Mouse (Mus musculus): Measurements from ENCODE around the gene Rrp12. TPM values are rescaled to one million over a fixed set of nuclear protein-coding genes. Genes with fewer than 3 reads are reported as not detected.
A peak's percentile ranks its signal among the peaks of the same experiment; 100 is the strongest.

Gene Rrp12
- polyA plus RNA-seq, 1 experiment from 2014 or later, result 23.5 TPM

DNA sequence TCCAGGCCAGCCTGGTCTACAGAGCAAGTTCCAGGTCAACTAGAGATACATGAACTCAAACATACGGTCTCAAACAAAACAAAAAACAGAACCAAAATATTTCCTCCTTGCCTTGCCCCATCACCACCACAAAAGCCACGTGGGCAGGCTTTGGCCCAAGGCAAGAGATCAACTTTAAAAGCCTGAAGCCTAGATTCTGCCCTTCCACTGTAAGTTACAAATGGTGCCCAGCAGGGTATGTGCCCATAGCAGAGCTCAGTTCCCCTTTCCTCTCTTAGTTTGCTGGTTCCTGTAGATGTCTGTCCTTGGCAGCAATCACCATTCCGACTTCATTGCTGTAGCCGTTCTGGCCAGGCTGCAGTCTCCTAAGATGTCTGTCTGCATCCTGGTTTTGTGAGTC lies 53.3 kb downstream of the Rrp12 start:
- Histone ChIP-seq H3K9ac (no peak overlapping the region), H3K4me2 (replicated peaks) (no peak overlapping the region), H3K9me3 (no peaks in the 10 kb centered on the region), H3K36me3 (no peaks in the 10 kb centered on the region), H3K4me1 (peaks cover 8% of the 10 kb centered on the region; the same call in 1 of the 2 replicates), H3K27ac (no peak overlapping the region), H3K27me3 (peaks cover 9% of the 10 kb centered on the region; the same call in 1 of the 2 replicates), H3K4me3 (no peak overlapping the region)
- 80% methylated on average over 4 of the region's 4 CpGs for WGBS
- no peak for ATAC-seq (ENCODE audit: insufficient number of reproducible peaks, insufficient read depth, low FRiP score, low TSS enrichment)

DNA sequence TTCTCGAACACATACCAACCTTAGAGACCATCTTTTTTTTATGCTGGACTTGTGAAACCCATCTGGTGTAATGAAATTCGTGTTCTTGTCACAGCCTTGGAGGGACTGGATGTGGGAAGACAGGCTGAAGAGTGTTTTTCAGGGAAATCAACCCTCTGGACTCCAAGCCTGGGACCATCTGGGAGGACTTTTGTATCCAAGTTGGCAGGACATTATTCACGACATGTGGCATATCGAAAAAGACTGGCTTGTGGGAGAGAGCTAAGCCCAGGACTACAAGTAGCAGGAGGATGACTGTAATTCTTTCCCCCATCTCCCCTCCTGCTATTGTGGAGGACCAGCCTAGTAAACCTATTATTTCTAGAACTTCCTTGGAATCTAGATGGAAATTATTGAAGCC lies 53.8 kb downstream of the Rrp12 start:
- no peak for ATAC-seq (ENCODE audit: insufficient number of reproducible peaks, insufficient read depth, low FRiP score, low TSS enrichment)
- no peaks in the 10 kb centered on the region for H3K36me3 ChIP-seq
- H3K4me2 ChIP-seq (replicated peaks), result no peak overlapping the region
- peaks cover 9% of the 10 kb centered on the region; the same call in 1 of the 2 replicates for H3K27me3 ChIP-seq
- no peaks in the 10 kb centered on the region for H3K9me3 ChIP-seq
- 89% methylated on average over 4 of the region's 4 CpGs for WGBS
- H3K9ac ChIP-seq, result no peak overlapping the region
- H3K4me3 ChIP-seq, result no peak overlapping the region
- no peak overlapping the region for H3K27ac ChIP-seq
- peaks cover 8% of the 10 kb centered on the region; the same call in 1 of the 2 replicates for H3K4me1 ChIP-seq

DNA sequence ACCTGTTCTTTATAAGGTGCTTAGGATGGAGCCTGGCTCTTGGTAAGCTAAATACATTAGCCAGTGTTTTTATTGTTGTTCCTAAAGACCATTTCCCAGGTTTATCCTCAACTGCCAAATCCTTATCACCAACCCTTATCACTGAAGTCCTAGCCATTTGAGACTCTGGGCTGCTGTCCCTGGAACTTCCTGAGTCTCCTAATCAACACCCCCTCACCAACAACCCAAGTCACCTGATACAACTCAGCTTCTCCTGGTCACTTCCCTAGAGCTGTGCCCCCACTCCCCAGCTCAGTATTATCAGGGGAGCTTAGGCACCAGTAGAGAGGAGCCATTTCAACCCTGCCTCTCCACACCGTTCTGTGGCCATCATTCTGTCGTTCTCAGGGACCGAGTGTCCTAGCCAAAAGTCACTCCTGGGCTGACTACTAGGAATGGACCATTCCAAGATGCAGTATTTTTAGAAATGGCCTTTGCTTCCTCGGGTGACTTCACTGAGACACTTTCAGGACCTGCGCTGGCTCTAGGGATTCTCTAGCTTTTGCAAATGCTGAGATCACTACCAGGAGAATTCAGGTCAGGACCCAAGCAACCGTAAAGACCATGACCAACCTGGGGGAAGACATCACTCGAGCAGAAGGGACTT lies 54.7 kb downstream of the Rrp12 start:
- H3K27me3 ChIP-seq, result peaks cover 6% of the 10 kb centered on the region; the same call in 1 of the 2 replicates
- no peaks in the 10 kb centered on the region for H3K36me3 ChIP-seq
- no peaks in the 10 kb centered on the region for H3K9me3 ChIP-seq
- no peak for ATAC-seq (ENCODE audit: insufficient number of reproducible peaks, insufficient read depth, low FRiP score, low TSS enrichment)
- no peak overlapping the region for H3K27ac ChIP-seq
- H3K9ac ChIP-seq, result no peak overlapping the region
- no peak overlapping the region for H3K4me3 ChIP-seq
- peaks cover 3% of the 10 kb centered on the region for H3K4me1 ChIP-seq
- WGBS, result 81% methylated on average over 7 of the region's 7 CpGs
- H3K4me2 ChIP-seq (replicated peaks), result no peak overlapping the region

DNA sequence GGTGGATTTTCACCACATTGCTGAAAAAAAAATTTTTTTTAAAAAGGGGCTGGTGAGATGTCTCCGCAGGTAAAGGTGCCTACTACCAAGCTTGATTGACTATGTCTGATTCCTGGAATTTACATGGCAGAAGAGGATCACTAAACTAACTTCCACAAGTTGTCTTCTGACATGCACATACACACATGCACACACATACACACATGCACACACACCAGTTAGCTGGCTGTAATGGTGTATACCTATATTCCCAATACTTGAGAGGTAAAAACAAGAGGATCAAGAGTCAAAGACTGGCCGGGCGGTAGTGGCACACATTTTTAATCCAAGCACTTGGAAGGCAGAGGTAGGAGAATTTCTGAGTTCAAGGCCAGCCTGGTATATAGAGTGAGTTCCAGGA lies 56.3 kb downstream of the Rrp12 start:
- WGBS, result 92% methylated on average over 3 of the region's 3 CpGs
- no peak overlapping the region for H3K27ac ChIP-seq
- ATAC-seq (ENCODE audit: insufficient number of reproducible peaks, insufficient read depth, low FRiP score, low TSS enrichment), result no peak

DNA sequence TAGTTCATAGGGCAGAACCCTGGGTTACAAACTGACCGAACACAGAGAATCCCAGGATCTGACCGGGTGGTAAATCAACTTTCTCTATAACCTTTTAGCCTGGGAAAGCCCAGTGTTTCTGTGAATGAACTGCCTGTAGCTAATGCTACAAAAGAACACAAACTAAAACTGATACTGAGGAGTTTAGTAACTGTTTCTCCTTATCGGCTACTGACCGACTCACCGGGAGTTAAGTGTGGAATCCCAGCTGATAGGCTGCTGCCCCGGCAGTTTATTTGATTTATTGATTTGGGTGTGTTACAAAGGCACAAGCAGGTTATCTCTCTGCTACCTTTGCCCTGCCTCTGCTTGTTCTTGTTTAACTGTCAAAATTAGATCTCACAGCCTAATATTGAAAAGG lies 57.2 kb downstream of the Rrp12 start:
- Histone ChIP-seq H3K4me2 (replicated peaks) (no peak overlapping the region), H3K4me3 (no peak overlapping the region), H3K9me3 (no peaks in the 10 kb centered on the region), H3K36me3 (no peaks in the 10 kb centered on the region), H3K4me1 (peaks cover 10% of the 10 kb centered on the region), H3K9ac (no peak overlapping the region), H3K27ac (no peak overlapping the region), H3K27me3 (no peaks in the 10 kb centered on the region)
- ATAC-seq (ENCODE audit: insufficient number of reproducible peaks, insufficient read depth, low FRiP score, low TSS enrichment), result no peak
- 71% methylated on average over 6 of the region's 6 CpGs for WGBS

More for the DNA sequence above, 56.3 kb downstream of the Rrp12 start:
- Histone ChIP-seq H3K27me3 (no peaks in the 10 kb centered on the region), H3K4me2 (replicated peaks) (no peak overlapping the region), H3K9me3 (no peaks in the 10 kb centered on the region), H3K4me1 (peaks cover 10% of the 10 kb centered on the region), H3K36me3 (no peaks in the 10 kb centered on the region), H3K9ac (no peak overlapping the region), H3K4me3 (no peak overlapping the region)

DNA sequence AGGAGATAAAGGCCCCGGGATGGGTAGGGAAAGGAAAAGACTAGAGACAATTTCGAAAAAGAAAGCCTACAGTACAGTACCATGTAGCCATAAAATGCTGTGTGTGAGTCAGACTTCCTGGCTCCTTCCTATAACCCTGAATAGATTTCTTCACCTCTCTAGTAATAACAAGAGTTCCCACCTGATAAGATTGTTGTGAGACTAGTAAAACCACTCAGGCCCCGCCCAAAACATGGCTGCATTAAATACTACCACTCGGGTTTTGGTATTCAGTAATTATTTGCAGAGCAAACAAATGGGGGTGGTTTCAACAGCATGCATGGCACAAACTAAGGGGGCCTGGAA lies 58.1 kb downstream of the Rrp12 start:
- no peak overlapping the region for H3K4me2 ChIP-seq (replicated peaks)
- H3K27me3 ChIP-seq, result peaks cover 3% of the 10 kb centered on the region; the same call in 1 of the 2 replicates
- no peak for ATAC-seq (ENCODE audit: insufficient number of reproducible peaks, insufficient read depth, low FRiP score, low TSS enrichment)
- H3K9ac ChIP-seq, result no peak overlapping the region
- 62% methylated on average over 4 of the region's 4 CpGs for WGBS
- peaks cover 10% of the 10 kb centered on the region for H3K4me1 ChIP-seq
- no peak overlapping the region for H3K27ac ChIP-seq
- H3K36me3 ChIP-seq, result no peaks in the 10 kb centered on the region
- no peaks in the 10 kb centered on the region for H3K9me3 ChIP-seq
- H3K4me3 ChIP-seq, result no peak overlapping the region

DNA sequence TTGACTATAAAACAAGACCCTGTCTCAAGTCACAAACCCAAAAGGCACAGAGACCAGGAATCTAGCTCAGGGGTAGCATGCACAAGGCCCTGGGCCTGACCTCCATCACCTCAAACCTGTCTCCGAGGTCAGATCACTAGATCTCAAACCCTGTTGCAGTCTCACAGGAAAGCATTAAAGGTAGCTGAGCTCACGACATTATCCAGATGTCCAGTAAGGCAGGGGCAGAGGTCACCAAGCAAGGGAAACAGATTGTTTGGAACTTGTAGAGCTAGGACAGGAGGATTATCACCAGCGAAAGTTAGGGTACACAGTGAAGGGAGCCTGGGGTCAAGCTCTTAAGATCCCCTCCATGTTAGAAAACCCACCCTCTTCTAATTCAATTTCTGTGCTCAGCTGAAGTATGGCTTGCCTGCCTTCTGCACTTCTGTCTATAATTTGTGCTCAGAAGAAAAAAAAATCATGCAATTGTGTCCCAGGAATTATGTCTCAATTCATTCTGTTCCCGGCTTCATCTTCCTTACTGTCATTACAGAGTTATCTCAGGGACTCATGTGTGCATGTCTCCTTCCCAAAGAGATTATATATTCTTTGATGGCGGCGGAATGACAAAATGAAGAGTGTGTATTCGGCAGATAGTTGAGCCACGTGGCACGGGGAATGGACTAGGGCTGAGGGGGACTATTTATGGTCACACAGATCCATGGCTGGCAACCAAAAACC lies 58.6 kb downstream of the Rrp12 start:
- WGBS, result 58% methylated on average over 9 of the region's 9 CpGs
- H3K27me3 ChIP-seq, result peaks cover 8% of the 10 kb centered on the region; the same call in 1 of the 2 replicates

DNA sequence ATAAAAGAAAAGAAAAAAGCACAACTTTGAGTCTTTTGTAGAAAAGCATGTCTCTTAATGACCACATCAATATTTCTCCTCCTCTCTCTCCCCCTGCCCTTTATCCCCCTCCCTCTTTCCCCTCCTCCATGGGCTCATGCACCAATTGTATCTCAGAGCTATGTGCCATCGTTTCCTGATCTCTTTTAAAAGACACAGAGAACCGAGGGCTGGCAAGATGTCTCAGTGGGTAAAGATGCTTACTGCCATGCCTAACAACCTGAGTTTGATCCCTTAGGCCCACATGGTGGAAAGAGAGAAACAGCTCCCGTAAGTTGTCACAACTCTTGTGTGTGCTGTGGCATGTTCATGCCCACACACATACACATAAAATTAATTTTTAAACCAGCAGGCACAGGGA lies 59.3 kb downstream of the Rrp12 start:
- Histone ChIP-seq H3K4me2 (replicated peaks) (no peak overlapping the region), H3K4me1 (peaks cover 14% of the 10 kb centered on the region), H3K4me3 (no peak overlapping the region), H3K36me3 (no peaks in the 10 kb centered on the region), H3K27me3 (peaks cover 14% of the 10 kb centered on the region), H3K9me3 (no peaks in the 10 kb centered on the region), H3K9ac (no peak overlapping the region), H3K27ac (no peak overlapping the region)
- no peak for ATAC-seq (ENCODE audit: insufficient number of reproducible peaks, insufficient read depth, low FRiP score, low TSS enrichment)
- 50% methylated on average over 3 of the region's 3 CpGs for WGBS

More for the DNA sequence above, 58.6 kb downstream of the Rrp12 start:
- ATAC-seq (ENCODE audit: insufficient number of reproducible peaks, insufficient read depth, low FRiP score, low TSS enrichment), result no peak
- Histone ChIP-seq H3K36me3 (no peaks in the 10 kb centered on the region), H3K4me2 (replicated peaks) (no peak overlapping the region), H3K9me3 (no peaks in the 10 kb centered on the region), H3K4me1 (peaks cover 10% of the 10 kb centered on the region), H3K9ac (no peak overlapping the region), H3K4me3 (no peak overlapping the region), H3K27ac (no peak overlapping the region)

DNA sequence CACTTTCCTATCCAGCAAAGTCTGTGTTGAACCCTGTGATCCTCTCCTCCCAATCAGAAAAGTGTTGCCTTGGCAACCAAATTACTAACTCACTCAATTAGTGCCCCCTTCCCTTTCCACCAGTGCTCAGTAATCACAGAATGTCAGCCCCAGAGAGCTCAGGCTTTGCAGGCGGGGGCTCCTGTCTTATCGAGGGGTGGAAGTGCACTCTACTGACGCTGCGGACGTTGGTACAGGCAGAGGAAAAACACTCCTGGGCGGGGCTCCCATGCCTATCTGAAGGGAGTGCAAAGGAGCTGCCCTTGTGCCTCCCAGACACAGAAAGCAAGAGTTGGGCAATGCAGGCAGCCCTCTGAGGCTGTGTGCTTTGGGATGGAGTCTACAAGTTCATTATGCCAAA lies 60.2 kb downstream of the Rrp12 start:
- Histone ChIP-seq H3K27me3 (peaks cover 19% of the 10 kb centered on the region), H3K4me1 (peaks cover 19% of the 10 kb centered on the region), H3K27ac (0 out of 2 replicates have a peak overlapping the region, but pooled peaks have one; percentile 41), H3K9ac (no peak overlapping the region), H3K4me3 (no peak overlapping the region), H3K36me3 (no peaks in the 10 kb centered on the region), H3K4me2 (replicated peaks) (peak overlapping the region; percentile 44), H3K9me3 (no peaks in the 10 kb centered on the region)
- peak; percentile 57; the same call in 1 of the 2 replicates for ATAC-seq (ENCODE audit: insufficient number of reproducible peaks, insufficient read depth, low FRiP score, low TSS enrichment)
- under 1% methylated on average over 6 of the region's 6 CpGs for WGBS

DNA sequence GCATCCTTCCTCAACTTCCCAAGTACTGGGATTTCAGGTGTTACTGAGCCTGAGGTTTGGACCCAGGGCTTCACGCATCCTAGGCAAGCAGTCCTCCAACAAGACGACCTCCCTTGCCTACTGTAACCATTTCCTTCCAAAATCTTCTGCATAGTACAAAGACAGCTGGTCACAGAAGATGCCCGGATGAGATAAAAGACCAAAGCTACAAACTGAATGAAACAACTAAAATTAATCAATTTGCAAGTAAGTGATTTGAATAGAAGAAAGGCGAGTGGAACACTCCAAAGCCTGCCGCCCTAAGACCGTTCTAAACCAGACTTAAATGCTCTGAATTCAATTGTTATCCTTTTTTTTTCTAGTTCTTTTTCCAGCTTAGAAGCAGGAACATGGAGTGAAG lies 60.6 kb downstream of the Rrp12 start:
- Histone ChIP-seq H3K9me3 (no peaks in the 10 kb centered on the region), H3K4me2 (replicated peaks) (peak overlapping the region; percentile 44; the same call in 1 of the 2 replicates), H3K36me3 (no peaks in the 10 kb centered on the region), H3K27ac (no peak overlapping the region), H3K4me3 (no peak overlapping the region), H3K27me3 (peaks cover 23% of the 10 kb centered on the region), H3K4me1 (peaks cover 19% of the 10 kb centered on the region), H3K9ac (no peak overlapping the region)
- ATAC-seq (ENCODE audit: insufficient number of reproducible peaks, insufficient read depth, low FRiP score, low TSS enrichment), result no peak
- WGBS, result 58% methylated on average over 6 of the region's 6 CpGs

DNA sequence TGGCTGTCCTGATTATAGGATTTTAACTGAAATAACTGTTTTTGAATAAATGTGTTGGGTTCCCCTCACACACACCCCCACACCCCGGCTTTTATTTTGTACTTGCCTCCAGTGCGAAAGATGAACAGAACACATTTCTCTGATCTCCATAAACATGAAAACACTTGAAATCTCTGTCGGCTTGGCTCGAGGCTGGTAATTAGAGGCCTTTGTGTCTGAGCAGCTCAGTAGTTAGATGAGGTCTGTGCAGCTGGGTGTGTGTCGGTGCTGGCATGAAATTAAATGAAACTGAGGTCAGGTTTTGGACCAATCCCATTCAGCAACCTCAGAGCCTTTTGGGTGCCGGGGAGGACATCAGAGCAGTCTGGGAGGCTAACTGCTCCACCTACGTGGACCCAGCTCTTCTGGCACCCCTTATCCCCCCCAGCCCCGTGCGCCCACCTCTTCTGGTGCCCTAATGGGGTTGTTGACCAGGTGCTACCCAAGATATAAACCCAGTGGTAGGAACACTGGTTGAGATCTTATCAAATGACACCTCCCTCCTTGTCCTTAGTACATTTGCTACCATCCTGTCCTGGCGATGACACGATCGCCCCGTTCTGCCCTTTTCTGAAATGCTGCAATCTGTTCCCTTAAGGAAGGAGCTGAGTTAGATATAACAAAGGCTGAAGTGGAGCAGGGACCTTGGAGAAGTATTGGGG lies 63.3 kb downstream of the Rrp12 start:
- 68% methylated on average over 13 of the region's 13 CpGs for WGBS
- ATAC-seq (ENCODE audit: insufficient number of reproducible peaks, insufficient read depth, low FRiP score, low TSS enrichment), result no peak
- no peaks in the 10 kb centered on the region for H3K36me3 ChIP-seq
- peaks cover 24% of the 10 kb centered on the region for H3K27me3 ChIP-seq
- H3K4me3 ChIP-seq, result no peak overlapping the region
- peaks cover 23% of the 10 kb centered on the region for H3K4me1 ChIP-seq
- H3K27ac ChIP-seq, result no peak overlapping the region
- no peak overlapping the region for H3K9ac ChIP-seq
- H3K9me3 ChIP-seq, result no peaks in the 10 kb centered on the region
- no peak overlapping the region for H3K4me2 ChIP-seq (replicated peaks)

Data from embryonic facial prominence, embryonic 12.5 days (tissue).